Mouse (Mus musculus): Measurements from ENCODE around the gene Slc10a2. TPM values are rescaled to one million over a fixed set of nuclear protein-coding genes. Genes with fewer than 3 reads are reported as not detected.

The Slc10a2 gene
- polyA plus RNA-seq, 1 experiment from 2014 or later = not detected

DNA sequence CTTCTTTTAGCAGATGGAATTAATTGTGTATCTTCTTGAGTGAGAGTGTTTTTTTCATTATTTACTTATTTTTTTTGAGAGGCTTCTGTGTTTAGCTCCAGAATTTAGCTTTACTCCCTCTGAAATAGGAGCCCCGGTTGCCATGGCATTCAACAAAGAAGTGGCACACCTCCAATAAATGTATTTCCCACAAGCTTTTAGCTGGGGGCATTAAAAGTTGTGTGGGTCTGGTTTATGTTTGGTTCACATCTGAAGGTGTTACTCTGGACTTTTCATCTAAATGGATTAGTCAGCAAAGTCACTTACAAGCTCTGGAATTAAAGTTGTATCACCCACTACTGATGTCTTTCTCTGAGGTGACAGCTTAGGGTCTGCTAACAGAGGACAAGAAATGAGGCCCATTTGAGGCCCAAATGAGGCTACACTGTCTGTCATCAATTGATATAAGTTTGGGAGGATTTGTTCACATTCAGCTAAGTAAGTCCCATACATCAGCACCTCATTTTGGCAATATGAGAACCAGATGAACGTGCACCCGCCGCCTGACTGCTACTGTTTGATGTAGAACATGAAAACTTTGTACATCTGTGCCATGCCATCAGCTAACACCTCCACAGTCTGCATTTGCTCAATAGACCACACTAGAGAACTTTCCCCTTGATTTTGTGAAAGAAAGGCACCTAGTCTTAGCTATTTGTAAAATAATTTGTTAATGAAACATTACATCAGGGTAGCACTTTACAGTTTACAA is 66.2 kb downstream of the Slc10a2 start:
- no peak overlapping the region for H3K4me2 ChIP-seq (ENCODE audit: low read depth, severe bottlenecking)
- H3K4me1 ChIP-seq (ENCODE audit: control insufficient read depth, insufficient read depth, low read length) = 0 out of 2 replicates have a peak, but pooled peaks cover 3% of the 10 kb centered on the region
- no peaks in the 10 kb centered on the region; the same call in 1 of the 2 replicates for H3K27me3 ChIP-seq (ENCODE audit: control insufficient read depth, insufficient read depth, low read length)
- no peak overlapping the region for H3K9ac ChIP-seq (ENCODE audit: low read length)
- H3K9me3 ChIP-seq (ENCODE audit: control insufficient read depth, low read length) = no peaks in the 10 kb centered on the region
- no peak overlapping the region for H3K4me3 ChIP-seq (ENCODE audit: low read depth, low read length)
- ATAC-seq (ENCODE audit: insufficient number of reproducible peaks, low FRiP score, low TSS enrichment, low read depth) = peak; percentile 84
- DNase-seq (ENCODE audit: low spot score) = peak; percentile 78
- no peak overlapping the region for H3K27ac ChIP-seq (replicated peaks; ENCODE audit: low read depth, low read length)
- WGBS = 17% methylated on average over 4 of the region's 4 CpGs
- no peaks in the 10 kb centered on the region for H3K36me3 ChIP-seq (ENCODE audit: control insufficient read depth, insufficient read depth, low read length)

Measured in limb, embryonic 11.5 days (tissue).